Mouse (Mus musculus) midbrain, embryonic 14.5 days (tissue): ENCODE measurements around the gene Ano10. TPM values are rescaled to one million over a fixed set of nuclear protein-coding genes. Genes with fewer than 3 reads are reported as not detected.

Source experiments
- ATAC-seq: fragments of 200-750 bp; cut with Nextera tagmentation; 2 replicates; pipeline ENCODE4 v1.8.0; 2017; ENCODE audit warnings: moderate number of reproducible peaks, moderate library complexity; ENCODE audit not compliant: low FRiP score, low TSS enrichment
- DNase-seq: peaks from one replicate; pipeline ENCODE4 v3.0.0-alpha.2; 2015
- H3K27ac ChIP-seq: fragments of 300-500 bp; sonication (generic); replicated peaks from 2 replicates; pipeline ENCODE4 v1.5.1; 2014; ENCODE audit warnings: mild to moderate bottlenecking, low read depth, low read length, moderate library complexity
- H3K27me3 ChIP-seq: fragments of 300-500 bp; sonication (generic); 2 replicates; pipeline ENCODE4 v1.6.1; 2014; ENCODE audit warnings: low read length, control low read depth, mixed read lengths; ENCODE audit not compliant: control insufficient read depth, insufficient read depth
- H3K36me3 ChIP-seq: fragments of 300-500 bp; sonication (generic); 2 replicates; pipeline ENCODE4 v1.6.1; 2014; ENCODE audit warnings: low read length, control low read depth; ENCODE audit not compliant: control insufficient read depth, insufficient read depth
- H3K4me1 ChIP-seq: fragments of 300-500 bp; sonication (generic); 2 replicates; pipeline ENCODE4 v1.6.1; 2014; ENCODE audit warnings: mild to moderate bottlenecking, antibody characterized with exemption, low read length, control low read depth; ENCODE audit not compliant: control insufficient read depth, insufficient read depth
- H3K4me2 ChIP-seq: fragments of 300-500 bp; sonication (generic); 2 replicates; pipeline ENCODE4 v1.6.1; 2014; ENCODE audit warnings: mild to moderate bottlenecking, low read length, moderate library complexity
- H3K4me3 ChIP-seq: fragments of 300-500 bp; sonication (generic); replicated peaks from 2 replicates; pipeline ENCODE4 v1.5.1; 2014; ENCODE audit warnings: low read depth, low read length
- H3K9ac ChIP-seq: fragments of 300-500 bp; sonication (generic); replicated peaks from 2 replicates; pipeline ENCODE4 v1.6.1; 2014; ENCODE audit warnings: mild to moderate bottlenecking, low read length, moderate library complexity
- H3K9me3 ChIP-seq: fragments of 300-500 bp; sonication (generic); 2 replicates; pipeline ENCODE4 v1.6.1; 2016; ENCODE audit warnings: low read length, control low read depth, mixed read lengths; ENCODE audit not compliant: control insufficient read depth
- WGBS: fragments of 180-500 bp; shearing (Covaris S2); extraction: QIAGEN DNeasy Blood & Tissue Kit; methylation state at CpG from one replicate; pipeline ENCODE4 v1.1.7; 2014; 5-methylcytosine and 5-hydroxymethylcytosine counted together
- microRNA-seq: library from miRNA; unstranded; fragments of <30 nt; microRNA quantifications from one replicate; pipeline ENCODE4, GENCODE M21; 2016
- polyA plus RNA-seq: library from polyadenylated mRNA; unstranded; fragments of >200 nt; fragmentation: Nextera tagmentation; extraction: Ambion mirVana; gene quantifications from 2 replicates; pipeline ENCODE4 v1.2.1, GENCODE M21; 2014

Ano10 gene
- polyA plus RNA-seq, 1 experiment from 2014 or later = 41.2 TPM

- 83% methylated on average over 1 of the region's 1 CpGs for WGBS
Measured at GRCm38 (mm10) chr9:122135095-122135884, 158.9 kb downstream of the Ano10 start.

GRCm38 (mm10) chr9:122132145-122132544 lies 162.1 kb downstream of the Ano10 start:
- Histone ChIP-seq H3K9ac (no peak overlapping the region), H3K4me2 (no peak overlapping the region), H3K4me3 (no peak overlapping the region), H3K9me3 (no peaks in the 10 kb centered on the region), H3K36me3 (peaks cover 8% of the 10 kb centered on the region; the same call in 1 of the 2 replicates), H3K27ac (no peak overlapping the region), H3K27me3 (no peaks in the 10 kb centered on the region), H3K4me1 (no peaks in the 10 kb centered on the region)
- ATAC-seq (no peak), DNase-seq (no peak)
- WGBS = 85% methylated on average over 7 of the region's 7 CpGs

More at GRCm38 (mm10) chr9:122135095-122135884, 158.9 kb downstream of the Ano10 start:
- Histone ChIP-seq H3K9ac (no peak overlapping the region), H3K4me2 (no peak overlapping the region), H3K4me1 (no peaks in the 10 kb centered on the region), H3K4me3 (no peak overlapping the region), H3K27me3 (no peaks in the 10 kb centered on the region), H3K9me3 (no peaks in the 10 kb centered on the region), H3K36me3 (peaks cover 21% of the 10 kb centered on the region), H3K27ac (no peak overlapping the region)
- ATAC-seq = no peak
- DNase-seq = no peak

- H3K4me2 ChIP-seq = no peak overlapping the region
- DNase-seq (peak; percentile 6), ATAC-seq (no peak)
- H3K36me3 ChIP-seq = peaks cover 8% of the 10 kb centered on the region; the same call in 1 of the 2 replicates
- no peak overlapping the region for H3K9ac ChIP-seq
- 63% methylated on average over 3 of the region's 3 CpGs for WGBS
- no peaks in the 10 kb centered on the region for H3K9me3 ChIP-seq
- H3K4me3 ChIP-seq = no peak overlapping the region
- H3K27ac ChIP-seq = no peak overlapping the region
- H3K4me1 ChIP-seq = no peaks in the 10 kb centered on the region
- no peaks in the 10 kb centered on the region for H3K27me3 ChIP-seq
Measured at GRCm38 (mm10) chr9:122130666-122131065, 163.6 kb downstream of the Ano10 start.

- H3K36me3 ChIP-seq = peaks cover 4% of the 10 kb centered on the region; the same call in 1 of the 2 replicates
- no peak overlapping the region for H3K4me2 ChIP-seq
- ATAC-seq (no peak), DNase-seq (no peak)
- H3K27ac ChIP-seq = no peak overlapping the region
- H3K4me3 ChIP-seq = no peak overlapping the region
- H3K4me1 ChIP-seq = no peaks in the 10 kb centered on the region
- WGBS = 88% methylated on average over 5 of the region's 5 CpGs
- H3K27me3 ChIP-seq = no peaks in the 10 kb centered on the region
- no peaks in the 10 kb centered on the region for H3K9me3 ChIP-seq
- no peak overlapping the region for H3K9ac ChIP-seq
Measured at GRCm38 (mm10) chr9:122128686-122129085, 165.5 kb downstream of the Ano10 start.

- H3K4me2 ChIP-seq = no peak overlapping the region
- peaks cover 2% of the 10 kb centered on the region; the same call in 1 of the 2 replicates for H3K36me3 ChIP-seq
- no peaks in the 10 kb centered on the region for H3K4me1 ChIP-seq
- H3K9ac ChIP-seq = no peak overlapping the region
- no peak overlapping the region for H3K27ac ChIP-seq
- no peaks in the 10 kb centered on the region for H3K27me3 ChIP-seq
- ATAC-seq (no peak), DNase-seq (no peak)
- 73% methylated on average over 3 of the region's 3 CpGs for WGBS
- H3K9me3 ChIP-seq = no peaks in the 10 kb centered on the region
- H3K4me3 ChIP-seq = no peak overlapping the region
Measured at GRCm38 (mm10) chr9:122127271-122127785, 166.9 kb downstream of the Ano10 start.

GRCm38 (mm10) chr9:122126790-122127189 lies 167.4 kb downstream of the Ano10 start:
- H3K4me3 ChIP-seq = no peak overlapping the region
- no peak overlapping the region for H3K4me2 ChIP-seq
- no peak overlapping the region for H3K27ac ChIP-seq
- ATAC-seq (no peak), DNase-seq (no peak)
- H3K9me3 ChIP-seq = no peaks in the 10 kb centered on the region
- H3K4me1 ChIP-seq = no peaks in the 10 kb centered on the region
- no peaks in the 10 kb centered on the region for H3K36me3 ChIP-seq
- no peak overlapping the region for H3K9ac ChIP-seq
- H3K27me3 ChIP-seq = no peaks in the 10 kb centered on the region
- 82% methylated on average over 8 of the region's 8 CpGs for WGBS

Small RNA genes lying within 50 kb of the gene (microRNA-seq; reads per million reads assigned to microRNA genes)
- not detected for gene Mir8106

Other genes starting within 250 kb of the Ano10 start
- gene Snrk, start 177.2 kb downstream of the Ano10 start, polyA plus RNA-seq = 47.8 and 57.5 TPM in 2 replicates
- 22.0 and 28.0 TPM in 2 replicates for gene Abhd5, start 57.2 kb upstream of the Ano10 start, polyA plus RNA-seq